In genomic region chr5:140695987-140696386, GRCm38 (mm10) we compare ENCODE assay signal across 18 mouse cellular contexts.
"Had no signal": no experiment of that assay in that cellular context is flagged by ENCODE, and none has a peak within 500 bp of the region (broad histone marks: within the 10 kb centered on the region; RNA-seq: fewer than 3 reads in every experiment).

No protein-coding gene starts in this region.

- DNase-seq: liver, postnatal 0 days; lung, adult 2 months; lung, postnatal 14 days; lung, postnatal 36 days; right cerebral cortex, postnatal 14 days; thymus, adult 2 months; thymus, postnatal 25 days; thymus, postnatal 4 days had no signal

- ATAC-seq: liver, postnatal 0 days; lung, postnatal 0 days; midbrain, embryonic 15.5 days had no signal

- H3K9ac ChIP-seq: liver, embryonic 15.5 days; liver, postnatal 0 days; lung, embryonic 15.5 days; midbrain, embryonic 12.5 days; midbrain, embryonic 15.5 days; neural tube, embryonic 12.5 days; stomach, embryonic 15.5 days had no signal

- H3K27me3 ChIP-seq: liver, embryonic 15.5 days; lung, embryonic 15.5 days; megakaryocyte, embryonic 14.5 days; midbrain, embryonic 12.5 days; midbrain, embryonic 15.5 days; neural tube, embryonic 12.5 days; stomach, embryonic 15.5 days had no signal

- H3K9me3 ChIP-seq: liver, embryonic 15.5 days; lung, embryonic 15.5 days; megakaryocyte, embryonic 14.5 days; midbrain, embryonic 12.5 days; midbrain, embryonic 15.5 days; neural tube, embryonic 12.5 days; stomach, embryonic 15.5 days had no signal

- H3K4me2 ChIP-seq: liver, embryonic 15.5 days; lung, embryonic 15.5 days; midbrain, embryonic 12.5 days; midbrain, embryonic 15.5 days; neural tube, embryonic 12.5 days; stomach, embryonic 15.5 days had no signal

- H3K4me3 ChIP-seq: liver, embryonic 15.5 days; lung, embryonic 15.5 days; megakaryocyte, embryonic 14.5 days; midbrain, embryonic 12.5 days; midbrain, embryonic 15.5 days; neural tube, embryonic 12.5 days; stomach, embryonic 15.5 days had no signal

- H3K27ac ChIP-seq: liver, embryonic 15.5 days; lung, embryonic 15.5 days; macrophage; midbrain, embryonic 12.5 days; midbrain, embryonic 15.5 days; neural tube, embryonic 12.5 days; stomach, embryonic 15.5 days; stomach, postnatal 0 days had no signal
